Mouse (Mus musculus): Measurements from ENCODE around the gene Ltk. TPM values are rescaled to one million over a fixed set of nuclear protein-coding genes. Genes with fewer than 3 reads are reported as not detected.

Gene Ltk
- total RNA-seq, 2 experiments from 2014 or later, result 0.16 TPM; not detected in 1

DNA sequence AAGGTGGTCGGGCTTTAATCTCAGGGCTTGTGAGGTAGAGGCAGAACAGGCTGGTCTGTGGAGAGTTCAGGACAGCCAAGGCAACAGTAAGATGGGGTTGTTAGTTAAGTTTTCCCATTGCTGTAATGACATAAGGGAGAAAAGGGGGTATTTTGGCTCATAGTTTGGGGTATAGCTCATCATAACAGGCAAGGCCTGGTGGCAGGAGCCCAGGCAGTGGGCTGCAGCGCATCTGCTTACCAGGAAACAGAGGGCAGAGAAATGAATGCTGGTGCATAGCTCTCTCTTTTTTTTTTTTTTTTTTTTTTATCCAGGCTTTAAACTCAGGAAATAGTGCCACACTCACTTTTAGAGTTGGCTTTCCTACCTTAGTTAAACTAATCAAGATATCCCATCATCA lies 57.1 kb downstream of the Ltk start:
- no peak for DNase-seq

Other genes starting within 250 kb of the Ltk start
- under 1 TPM; 0.23 to 0.24 TPM for gene Exd1, start 212.8 kb downstream of the Ltk start, total RNA-seq (2021)
- 10 to 100 TPM; 77.5 to 84.8 TPM for gene Chp1, start 212.7 kb downstream of the Ltk start, total RNA-seq (2021)
- gene Nusap1, start 142.1 kb downstream of the Ltk start, total RNA-seq (2021), result 10 to 100 TPM; 23.4 to 27.3 TPM
- gene Oip5, start 142.0 kb downstream of the Ltk start, total RNA-seq (2021), result 10 to 100 TPM; 10.3 to 11.1 TPM
- gene Ndufaf1, start 97.6 kb downstream of the Ltk start, total RNA-seq (2021), result 10 to 100 TPM; 47.7 to 48.9 TPM
- gene Rtf1, start 85.4 kb downstream of the Ltk start, total RNA-seq (2021), result 10 to 100 TPM; 26.4 to 27.1 TPM
- 1 to 10 TPM; 1.5 to 1.7 TPM for gene Itpka, start 18.1 kb downstream of the Ltk start, total RNA-seq (2021)
- 10 to 100 TPM; 16.1 to 18.7 TPM for gene Rpap1, start 27.1 kb upstream of the Ltk start, total RNA-seq (2021)
- gene Tyro3, start 37.3 kb upstream of the Ltk start, total RNA-seq (2021), result 1 to 10 TPM; 9.5 to 9.7 TPM
- gene Mga, start 136.8 kb upstream of the Ltk start, total RNA-seq (2021), result 10 to 100 TPM; 51.6 to 57.6 TPM
- 10 to 100 TPM; 12.6 to 13.6 TPM for gene Mapkbp1, start 212.3 kb upstream of the Ltk start, total RNA-seq (2021)